Mouse (Mus musculus) megakaryocyte, embryonic 14.5 days (primary cell): ENCODE data around the gene Fry. TPM values are rescaled to one million over a fixed set of nuclear protein-coding genes. Genes with fewer than 3 reads are reported as not detected.

ENCODE experiments used
- H3K27me3 ChIP-seq: replicated peaks from 2 replicates; pipeline ENCODE3; 2012; ENCODE audit warnings: inconsistent platforms
- H3K36me3 ChIP-seq: replicated peaks from 2 replicates; pipeline ENCODE3; 2012; ENCODE audit warnings: low read length, inconsistent platforms, mixed read lengths
- H3K4me1 ChIP-seq: 2 replicates; pipeline ENCODE4 v1.6.1; 2012; ENCODE audit warnings: inconsistent platforms
- H3K4me3 ChIP-seq: replicated peaks from 2 replicates; pipeline ENCODE3; 2012; ENCODE audit warnings: moderate library complexity, mild to moderate bottlenecking, inconsistent platforms
- H3K9me3 ChIP-seq: 2 replicates; pipeline ENCODE4 v1.6.1; 2012; ENCODE audit warnings: inconsistent platforms
- FLI1 ChIP-seq: IDR thresholded peaks from 2 replicates; pipeline ENCODE4 v1.6.1; 2012; ENCODE audit warnings: low read length, inconsistent platforms, mixed read lengths
- GATA1 ChIP-seq: IDR thresholded peaks from 3 replicates; pipeline ENCODE4 v1.6.1; 2012; ENCODE audit warnings: mixed read lengths, low read length, inconsistent platforms, borderline replicate concordance
- polyA plus RNA-seq: library from polyadenylated mRNA; stranded (reverse); fragments of >175 nt; gene quantifications from 2 replicates; pipeline ENCODE4 v1.2.3, GENCODE M21; 2012; ENCODE audit warnings: low replicate concordance; ENCODE audit not compliant: insufficient read depth

Gene Fry
- polyA plus RNA-seq, 1 experiment = 1.5 TPM

GRCm38 (mm10) chr5:150149725-150150124 lies 31.3 kb downstream of the Fry start:
- TF ChIP-seq FLI1 (no peak), GATA1 (no peak)
- no peaks in the 10 kb centered on the region for H3K27me3 ChIP-seq
- peaks cover 44% of the 10 kb centered on the region for H3K36me3 ChIP-seq
- no peak overlapping the region for H3K4me3 ChIP-seq
- H3K4me1 ChIP-seq = peaks cover 13% of the 10 kb centered on the region
- H3K9me3 ChIP-seq = no peaks in the 10 kb centered on the region; the same call in 1 of the 2 replicates

DNA sequence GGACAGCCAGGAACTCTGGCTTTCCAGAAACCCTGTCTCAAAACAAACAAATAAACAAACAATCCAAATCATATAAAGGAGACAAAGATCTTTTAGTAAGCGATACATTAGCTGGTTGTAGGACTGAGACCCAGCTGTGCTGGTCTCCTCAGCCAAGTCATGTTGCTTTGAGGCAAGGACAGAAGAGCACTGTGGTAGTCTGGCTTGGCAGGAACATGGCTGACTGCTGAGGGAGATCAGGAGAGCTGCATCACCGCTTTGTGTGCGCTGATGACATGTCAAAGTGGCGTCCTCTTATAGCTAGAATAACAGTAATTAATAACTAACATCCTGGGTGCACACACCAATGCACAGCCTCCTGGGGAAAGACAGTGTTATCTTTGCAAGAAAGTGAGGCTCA lies 32.5 kb downstream of the Fry start:
- Histone ChIP-seq H3K4me3 (no peak overlapping the region), H3K9me3 (no peaks in the 10 kb centered on the region; the same call in 1 of the 2 replicates), H3K36me3 (peaks cover 37% of the 10 kb centered on the region), H3K27me3 (no peaks in the 10 kb centered on the region), H3K4me1 (peaks cover 24% of the 10 kb centered on the region)
- TF ChIP-seq GATA1 (no peak), FLI1 (no peak)

DNA sequence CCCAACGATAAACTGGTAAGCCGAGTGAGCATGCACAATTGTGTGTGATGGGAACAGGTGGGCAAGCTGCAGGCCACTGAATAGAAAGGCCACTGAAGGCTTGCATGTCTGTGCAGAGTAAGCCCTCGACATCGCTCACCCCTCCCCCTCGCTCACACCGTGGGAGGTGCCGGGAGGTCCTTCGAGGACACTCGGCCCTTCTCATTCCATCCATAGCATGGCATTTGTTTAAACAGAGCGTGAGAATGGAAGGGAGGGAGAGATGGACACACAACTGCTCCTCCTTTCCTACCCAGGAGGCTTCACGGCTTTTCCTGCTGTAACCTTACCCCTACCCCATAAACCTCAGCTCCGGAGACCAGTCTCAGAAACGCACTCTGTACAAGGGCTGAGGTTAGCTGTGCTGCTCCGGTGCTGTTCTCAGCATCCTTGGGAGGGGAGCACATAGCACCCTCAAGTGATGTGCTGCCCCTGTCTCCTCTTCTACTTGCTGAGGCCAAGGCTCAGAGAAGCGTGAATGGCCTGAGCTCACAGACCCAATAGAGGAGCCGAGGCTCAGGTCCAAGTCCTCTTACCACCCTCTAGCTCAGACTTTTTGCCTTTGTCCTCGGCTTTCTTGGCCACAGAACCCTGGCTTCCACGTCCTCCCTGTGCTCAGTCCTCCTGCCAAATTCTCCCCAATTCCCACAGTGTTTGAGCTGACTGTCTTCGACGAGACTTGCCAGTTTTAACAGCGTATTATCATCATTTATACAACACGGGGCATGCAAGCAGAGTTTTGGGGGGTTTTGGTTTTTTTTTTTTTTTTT lies 33.8 kb downstream of the Fry start:
- no peak for TF ChIP-seq FLI1
- no peak for TF ChIP-seq GATA1
- Histone ChIP-seq H3K9me3 (no peaks in the 10 kb centered on the region; the same call in 1 of the 2 replicates), H3K27me3 (no peaks in the 10 kb centered on the region), H3K4me3 (no peak overlapping the region), H3K36me3 (peaks cover 34% of the 10 kb centered on the region), H3K4me1 (peaks cover 33% of the 10 kb centered on the region)

DNA sequence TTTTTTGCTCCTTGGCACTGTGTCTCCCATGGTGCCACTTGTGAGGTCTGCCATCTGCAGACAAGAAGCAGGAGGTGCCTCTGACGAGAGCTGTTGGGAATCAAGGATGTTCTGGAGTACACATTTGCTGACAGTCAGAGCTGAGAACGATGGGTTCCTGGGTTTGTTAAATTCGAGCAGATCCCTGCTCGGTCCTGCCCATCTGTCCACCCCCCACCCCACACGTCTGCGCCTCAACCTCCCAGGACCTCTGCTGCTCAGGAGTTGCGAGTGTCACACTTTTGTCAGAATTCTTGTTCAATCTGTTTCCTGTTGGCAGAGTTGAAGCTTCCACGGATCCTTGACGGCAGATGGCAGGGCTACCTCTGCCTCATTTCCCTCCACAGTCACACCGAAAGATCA lies 34.4 kb downstream of the Fry start:
- H3K27me3 ChIP-seq = no peaks in the 10 kb centered on the region
- peaks cover 39% of the 10 kb centered on the region for H3K4me1 ChIP-seq
- TF ChIP-seq FLI1 (no peak), GATA1 (no peak)
- H3K36me3 ChIP-seq = peaks cover 34% of the 10 kb centered on the region
- no peak overlapping the region for H3K4me3 ChIP-seq
- H3K9me3 ChIP-seq = no peaks in the 10 kb centered on the region; the same call in 1 of the 2 replicates

DNA sequence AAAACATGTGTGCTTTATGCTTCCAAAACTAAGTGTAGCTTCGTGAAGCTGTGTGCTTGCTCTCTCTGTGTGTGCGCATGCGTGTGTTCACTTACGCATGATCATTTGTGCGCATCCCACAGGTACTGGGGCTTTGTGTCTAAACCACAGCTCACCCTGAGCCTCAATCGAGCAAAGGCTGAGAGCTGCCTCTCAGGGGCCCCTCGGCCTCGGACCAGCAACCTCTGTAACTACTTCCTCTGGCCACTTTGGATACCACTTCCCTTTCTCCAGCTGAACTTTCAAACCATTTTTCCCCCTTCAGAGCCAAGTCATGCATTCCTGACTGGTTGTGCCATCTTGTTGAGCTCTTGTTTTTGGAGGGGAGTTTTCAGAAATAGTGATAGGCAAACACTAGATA lies 36.9 kb downstream of the Fry start:
- Histone ChIP-seq H3K4me3 (no peak overlapping the region), H3K9me3 (no peaks in the 10 kb centered on the region; the same call in 1 of the 2 replicates), H3K27me3 (no peaks in the 10 kb centered on the region), H3K4me1 (peaks cover 46% of the 10 kb centered on the region), H3K36me3 (peaks cover 30% of the 10 kb centered on the region)
- no peak for TF ChIP-seq FLI1
- no peak for TF ChIP-seq GATA1

GRCm38 (mm10) chr5:150156063-150156786 lies 37.8 kb downstream of the Fry start:
- peaks cover 32% of the 10 kb centered on the region for H3K36me3 ChIP-seq
- no peak for TF ChIP-seq FLI1
- no peak for TF ChIP-seq GATA1
- no peaks in the 10 kb centered on the region for H3K27me3 ChIP-seq
- peaks cover 50% of the 10 kb centered on the region for H3K4me1 ChIP-seq
- no peak overlapping the region for H3K4me3 ChIP-seq
- no peaks in the 10 kb centered on the region; the same call in 1 of the 2 replicates for H3K9me3 ChIP-seq

- H3K9me3 ChIP-seq = no peaks in the 10 kb centered on the region
- TF ChIP-seq GATA1 = no peak
- no peak for TF ChIP-seq FLI1
- H3K27me3 ChIP-seq = no peaks in the 10 kb centered on the region
- H3K4me1 ChIP-seq = peaks cover 54% of the 10 kb centered on the region
- no peak overlapping the region for H3K4me3 ChIP-seq
- H3K36me3 ChIP-seq = peaks cover 23% of the 10 kb centered on the region
These were observed 39.2 kb downstream of the Fry start for GRCm38 (mm10) chr5:150157682-150158081.

DNA sequence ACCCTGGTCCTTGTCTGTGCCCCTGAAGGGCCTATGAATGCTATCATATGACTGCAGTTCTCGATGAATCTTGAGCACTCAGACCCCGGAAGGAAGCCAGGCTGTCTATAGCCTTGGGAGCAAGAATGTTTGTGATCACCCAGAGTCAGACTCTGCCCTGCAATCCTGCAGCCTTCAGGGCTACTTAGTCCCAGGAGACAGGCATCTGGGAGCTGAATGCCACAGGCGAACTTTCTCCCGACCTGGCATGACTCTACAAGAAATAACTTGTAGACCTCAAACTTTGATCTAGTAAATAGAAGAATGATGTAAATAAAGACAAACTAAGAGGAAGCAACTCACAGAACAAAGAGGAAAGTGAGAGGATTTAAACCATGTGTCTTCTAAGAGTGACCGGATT lies 40.7 kb downstream of the Fry start:
- H3K9me3 ChIP-seq = no peaks in the 10 kb centered on the region
- no peaks in the 10 kb centered on the region for H3K27me3 ChIP-seq
- peaks cover 13% of the 10 kb centered on the region for H3K36me3 ChIP-seq
- TF ChIP-seq FLI1 = no peak
- no peak for TF ChIP-seq GATA1
- H3K4me3 ChIP-seq = no peak overlapping the region
- peaks cover 53% of the 10 kb centered on the region for H3K4me1 ChIP-seq

GRCm38 (mm10) chr5:150161193-150161592 lies 42.7 kb downstream of the Fry start:
- Histone ChIP-seq H3K9me3 (no peaks in the 10 kb centered on the region), H3K36me3 (peaks cover 10% of the 10 kb centered on the region), H3K27me3 (no peaks in the 10 kb centered on the region), H3K4me1 (peaks cover 32% of the 10 kb centered on the region), H3K4me3 (no peak overlapping the region)
- no peak for TF ChIP-seq GATA1
- TF ChIP-seq FLI1 = no peak

DNA sequence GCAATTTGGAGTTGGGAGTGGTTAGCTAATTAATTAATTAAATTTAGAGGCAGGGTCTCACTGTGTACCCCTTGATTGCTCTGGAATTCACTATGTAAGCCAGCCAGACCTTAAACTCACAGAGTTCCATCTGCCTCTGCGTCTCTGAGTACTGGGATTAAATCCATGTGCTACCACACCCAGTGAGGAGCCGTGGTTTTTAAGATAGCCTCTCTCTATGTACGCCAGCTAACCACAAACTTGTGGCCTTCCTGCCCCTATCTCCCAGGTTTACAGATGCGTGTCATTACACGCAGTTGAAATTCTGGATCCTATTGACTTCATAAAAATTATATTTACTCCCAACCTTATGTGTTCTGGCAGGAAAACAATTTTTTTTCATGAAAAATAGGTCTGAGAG lies 43.5 kb downstream of the Fry start:
- peaks cover 29% of the 10 kb centered on the region for H3K4me1 ChIP-seq
- H3K4me3 ChIP-seq = no peak overlapping the region
- TF ChIP-seq FLI1 (no peak), GATA1 (no peak)
- H3K9me3 ChIP-seq = no peaks in the 10 kb centered on the region
- H3K36me3 ChIP-seq = peaks cover 10% of the 10 kb centered on the region
- no peaks in the 10 kb centered on the region for H3K27me3 ChIP-seq
